Mouse (Mus musculus): ENCODE data around the gene Cox17. TPM values are rescaled to one million over a fixed set of nuclear protein-coding genes. Genes with fewer than 3 reads are reported as not detected.

The Cox17 gene
- total RNA-seq, 2 experiments from 2014 or later = 261 to 277 TPM

DNA sequence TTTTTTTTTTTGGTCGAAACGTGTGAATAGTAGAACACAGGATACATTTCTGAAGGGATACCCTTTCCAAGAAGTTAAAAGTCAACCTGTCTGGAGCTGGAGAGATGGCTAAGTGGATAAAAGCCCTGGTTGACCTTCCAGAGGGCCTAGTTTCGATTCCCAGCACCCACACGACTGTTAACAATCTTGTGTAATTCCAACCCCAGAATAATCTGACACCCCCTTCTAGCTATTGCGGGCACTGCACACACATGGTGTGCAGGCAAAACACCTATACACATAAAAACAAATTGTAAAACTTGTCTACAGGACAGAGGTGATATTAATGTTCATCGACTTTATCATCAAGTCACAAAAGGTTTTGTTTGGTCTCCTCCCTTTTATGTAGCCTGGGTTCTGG is 797 bp downstream of the Cox17 start:
- intact Hi-C loops (cut with DNase I) = no loop called here
- no peak for DNase-seq (ENCODE audit: low spot score)

DNA sequence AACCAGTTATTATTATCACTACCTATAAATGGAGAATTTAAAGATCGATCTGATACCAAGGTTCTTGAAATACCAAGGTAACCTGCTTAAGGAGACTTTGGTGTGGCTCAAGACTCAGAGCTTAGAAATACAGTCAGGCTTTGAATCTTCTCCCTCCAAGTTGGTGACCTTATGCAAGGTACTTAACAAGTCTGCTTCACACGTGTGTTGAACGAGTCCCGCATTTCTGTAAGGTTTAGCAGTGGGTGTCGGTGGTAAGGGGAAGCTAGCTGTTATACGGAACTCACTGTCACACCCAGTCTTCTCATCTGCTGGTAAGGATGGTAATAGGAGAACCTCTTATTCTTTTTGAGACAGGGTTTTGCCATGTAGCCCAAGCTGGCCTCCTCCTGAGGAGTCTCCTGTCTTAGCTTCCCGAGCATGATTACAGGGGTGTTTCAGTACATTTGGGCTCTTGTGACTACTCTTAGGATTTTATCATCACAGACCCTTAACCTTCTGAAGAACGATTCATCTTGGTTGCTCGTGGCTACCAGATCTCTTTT is 1.5 kb downstream of the Cox17 start:
- intact Hi-C loops (cut with DNase I) = loop anchor here (2.0 kb wide), 1 partner anchor 15 kb away; the partner anchor contains the start of gene Popdc2
- no peak for DNase-seq (ENCODE audit: low spot score)

DNA sequence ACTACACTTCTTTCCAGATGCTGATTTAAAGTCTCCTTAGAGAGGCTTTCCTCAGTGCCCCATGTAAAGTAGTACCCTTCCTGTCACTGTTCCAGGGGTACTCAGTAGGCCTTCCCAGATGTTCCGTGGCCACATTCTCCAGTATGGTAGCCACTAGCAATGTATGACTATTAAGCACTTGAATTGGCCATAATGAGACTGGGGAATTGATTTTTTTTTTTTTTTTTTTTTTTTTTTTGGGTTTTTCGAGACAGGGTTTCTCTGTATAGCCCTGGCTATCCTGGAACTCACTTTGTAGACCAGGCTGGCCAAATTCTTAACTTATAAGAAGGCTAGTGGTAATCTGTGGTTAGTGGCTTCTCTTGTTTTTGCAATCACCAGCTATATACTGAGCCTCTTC is 3.1 kb downstream of the Cox17 start:
- intact Hi-C loops (cut with DNase I) = loop anchor here (2.0 to 5.0 kb wide), 2 partner anchors 13 to 42 kb away; partner anchors contain the start of gene Popdc2
- no peak for DNase-seq (ENCODE audit: low spot score)

DNA sequence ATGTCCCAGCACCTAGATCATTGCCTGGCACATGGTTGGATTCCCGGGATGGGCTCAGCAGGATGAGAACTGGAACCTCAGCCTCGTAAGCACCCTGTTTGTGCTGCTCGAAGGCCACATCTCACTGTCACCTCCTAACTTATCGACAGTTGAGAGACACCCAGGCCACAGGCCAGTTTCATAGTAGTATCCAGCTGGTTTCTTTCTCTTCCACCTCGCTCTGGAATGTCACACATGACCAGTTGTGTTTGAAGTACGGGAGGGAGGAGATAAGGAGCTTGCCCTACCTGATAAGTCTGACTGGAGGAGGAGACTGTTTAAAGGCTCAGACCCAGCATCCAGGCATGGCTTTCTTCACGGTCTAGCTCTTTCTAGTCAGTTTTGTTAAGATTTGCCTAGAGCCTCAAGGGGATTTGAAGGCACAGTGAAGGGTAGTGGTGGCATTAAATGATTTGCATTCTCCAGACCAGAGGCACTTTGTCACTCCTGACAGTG is 3.6 kb downstream of the Cox17 start:
- peak; percentile 45 for DNase-seq (ENCODE audit: low spot score)
- intact Hi-C loops (cut with DNase I) = loop anchor here (5.0 kb wide), 1 partner anchor 42 kb away; no protein-coding TSS in a partner anchor

DNA sequence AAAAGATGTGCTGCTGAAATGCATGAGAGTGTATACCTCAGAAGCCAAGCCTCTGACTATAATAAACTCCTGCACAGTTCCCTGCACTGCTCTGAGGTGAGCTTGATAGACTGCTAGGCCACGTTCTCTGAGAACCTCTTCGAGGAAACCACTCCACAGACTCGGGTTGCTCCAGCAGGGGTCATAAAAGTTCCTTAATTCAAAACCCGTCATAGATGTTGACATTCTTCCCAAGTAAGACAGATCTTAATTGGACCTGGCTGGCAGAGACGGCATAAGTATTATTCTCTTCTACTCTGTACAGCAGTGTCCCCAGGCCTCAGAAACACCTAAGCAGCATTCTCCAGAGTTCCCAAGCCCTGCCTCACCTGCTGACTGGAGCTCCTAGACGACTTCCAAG is 4.1 kb downstream of the Cox17 start:
- intact Hi-C loops (cut with DNase I) = loop anchor here (5.0 kb wide), 1 partner anchor 41 kb away; no protein-coding TSS in a partner anchor

DNA sequence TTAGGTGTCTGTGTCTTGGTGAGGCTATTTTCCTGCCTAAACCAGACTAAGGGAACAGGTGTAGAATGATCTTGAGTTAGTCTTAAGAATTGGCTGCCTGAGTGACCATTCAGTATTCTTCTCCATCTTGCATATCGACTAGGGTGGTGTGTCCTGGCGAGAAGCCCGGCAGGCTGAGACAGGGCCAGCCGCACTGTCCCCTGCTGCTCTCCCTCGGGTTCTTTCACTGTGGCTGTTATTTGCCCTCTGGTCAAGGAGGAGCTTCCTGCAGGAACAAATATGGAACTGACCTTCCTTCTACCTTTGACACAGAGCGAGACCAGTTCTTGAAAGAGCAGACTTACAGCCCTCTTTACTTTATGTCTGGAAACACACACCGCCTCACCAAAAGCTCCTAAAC is 5.2 kb downstream of the Cox17 start:
- DNase-seq (ENCODE audit: low spot score) = no peak
- intact Hi-C loops (cut with DNase I) = loop anchor here (5.0 kb wide), 1 partner anchor 40 kb away; no protein-coding TSS in a partner anchor

More for the DNA sequence above, 4.1 kb downstream of the Cox17 start:
- no peak for DNase-seq (ENCODE audit: low spot score)

DNA sequence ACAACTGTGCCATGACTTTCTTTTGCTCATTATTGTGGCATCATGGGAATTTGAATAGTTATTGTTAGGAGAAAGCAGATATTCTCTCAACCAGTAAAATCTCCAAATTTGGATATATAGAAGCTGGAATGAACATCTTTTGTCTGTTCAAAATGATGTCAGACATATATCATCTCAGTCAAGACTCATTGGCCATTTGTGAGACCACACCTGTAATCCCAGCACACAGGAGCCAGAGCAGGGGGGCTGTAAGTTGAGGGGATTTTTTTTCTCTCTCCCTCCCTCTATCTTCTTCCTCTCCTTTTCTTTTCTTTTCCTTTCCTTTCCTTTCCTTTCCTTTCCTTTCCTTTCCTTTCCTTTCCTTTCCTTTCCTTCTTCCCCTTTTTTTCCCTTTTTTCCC is 6.1 kb downstream of the Cox17 start:
- no peak for DNase-seq (ENCODE audit: low spot score)
- intact Hi-C loops (cut with DNase I) = loop anchor here (5.0 kb wide), 1 partner anchor 39 kb away; no protein-coding TSS in a partner anchor

DNA sequence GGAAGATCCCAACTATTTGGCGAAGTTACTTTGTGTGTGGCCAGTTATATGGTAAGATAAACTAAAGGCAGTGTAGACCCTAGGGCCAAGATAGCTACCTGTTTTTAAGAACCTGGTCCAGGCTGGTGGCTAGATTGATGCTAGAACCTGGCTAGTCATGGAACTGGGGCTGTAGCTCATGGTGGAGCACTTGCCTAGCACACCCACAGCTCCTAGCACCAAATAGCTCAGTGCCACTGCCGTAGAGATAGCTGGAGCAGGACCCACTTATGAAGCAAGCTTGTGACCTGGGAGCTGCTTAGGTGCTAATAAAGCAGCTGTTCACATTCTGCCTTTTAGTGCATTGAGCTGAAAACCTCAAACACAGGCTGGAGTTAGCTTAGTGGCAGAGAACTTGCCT is 6.9 kb downstream of the Cox17 start:
- intact Hi-C loops (cut with DNase I) = loop anchor here (5.0 kb wide), 1 partner anchor 39 kb away; no protein-coding TSS in a partner anchor
- DNase-seq (ENCODE audit: low spot score) = no peak

DNA sequence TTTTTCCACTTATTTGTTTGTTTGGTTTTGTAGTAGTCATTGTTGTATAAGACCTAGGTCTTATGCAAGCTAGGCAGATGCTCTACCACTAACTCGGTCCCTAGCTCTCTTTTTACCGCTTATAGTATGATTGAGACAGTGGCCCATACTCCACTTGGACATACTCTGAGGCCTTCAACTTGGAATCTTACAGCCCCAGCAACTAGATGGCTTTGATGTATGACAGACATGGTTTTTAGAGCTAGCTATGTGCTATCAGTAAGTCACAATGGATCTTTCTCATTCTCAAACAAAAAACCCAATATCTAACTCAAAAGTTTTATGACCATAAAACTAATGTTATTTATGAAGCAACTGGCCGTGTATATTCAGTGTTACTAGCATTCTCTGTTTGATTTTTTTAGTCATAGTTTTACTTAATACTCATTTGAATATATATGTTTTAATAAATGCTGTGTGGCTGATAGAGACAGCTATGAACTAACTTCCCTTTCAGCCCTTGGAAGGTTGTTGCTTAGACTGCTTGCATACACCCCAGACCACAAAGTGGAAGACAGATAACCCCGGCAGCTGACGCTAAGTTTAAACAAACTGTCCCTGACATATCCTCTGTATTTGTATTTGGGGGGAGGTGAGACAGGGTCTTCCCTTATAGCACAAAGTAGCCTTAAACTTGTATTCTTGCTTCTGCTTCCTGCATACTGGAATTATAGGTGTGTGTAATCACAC is 7.6 kb downstream of the Cox17 start:
- intact Hi-C loops (cut with DNase I) = loop anchor here (5.0 kb wide), 1 partner anchor 38 kb away; no protein-coding TSS in a partner anchor
- DNase-seq (ENCODE audit: low spot score) = no peak

DNA sequence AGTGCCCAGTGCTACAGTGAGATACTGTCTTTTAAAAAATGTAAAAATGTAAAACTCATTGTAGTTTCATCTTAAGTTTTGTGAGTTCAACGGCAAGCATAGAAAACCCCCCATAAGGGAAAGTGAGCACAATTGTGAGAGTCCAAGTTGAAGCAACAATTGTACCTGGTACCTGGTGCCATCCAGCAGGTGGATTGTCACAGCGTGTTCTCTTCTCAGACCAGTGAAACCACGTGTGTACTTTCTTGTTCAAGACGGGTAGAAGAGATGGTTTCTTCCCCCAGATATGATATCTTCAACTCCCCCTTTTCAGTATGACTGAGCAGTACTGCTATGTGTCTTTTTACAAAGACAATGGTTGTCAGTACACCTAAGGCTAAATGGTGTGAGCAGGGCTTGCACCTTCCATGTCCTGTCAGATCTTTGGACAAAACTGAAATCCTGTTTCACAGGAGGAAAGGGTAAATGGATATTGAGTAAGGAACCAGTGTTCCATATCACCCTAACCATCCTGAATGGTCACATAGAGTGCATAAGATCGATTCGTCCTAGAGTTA is 11.5 kb downstream of the Cox17 start:
- intact Hi-C loops (cut with DNase I) = no loop called here
- DNase-seq (ENCODE audit: low spot score) = no peak

DNA sequence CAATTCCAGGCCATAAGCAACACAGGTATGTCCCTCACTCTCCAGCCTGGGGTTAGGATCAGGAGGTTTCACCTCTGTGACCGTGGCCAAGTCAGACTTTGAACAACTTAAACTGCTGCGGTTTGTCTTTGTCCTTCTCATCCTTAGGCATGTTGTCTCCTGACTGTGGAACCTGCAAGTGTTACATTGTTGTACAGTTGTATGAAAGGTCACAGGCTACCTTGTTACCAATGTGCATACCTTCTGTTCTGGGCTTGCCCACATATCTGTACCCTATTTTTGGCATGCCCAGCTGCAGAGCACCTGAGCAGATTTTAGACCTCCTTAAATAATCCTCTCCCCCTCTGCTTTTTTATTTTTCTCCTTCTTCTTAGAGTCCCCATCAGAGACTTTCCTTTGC is 12.4 kb downstream of the Cox17 start:
- intact Hi-C loops (cut with DNase I) = no loop called here

DNA sequence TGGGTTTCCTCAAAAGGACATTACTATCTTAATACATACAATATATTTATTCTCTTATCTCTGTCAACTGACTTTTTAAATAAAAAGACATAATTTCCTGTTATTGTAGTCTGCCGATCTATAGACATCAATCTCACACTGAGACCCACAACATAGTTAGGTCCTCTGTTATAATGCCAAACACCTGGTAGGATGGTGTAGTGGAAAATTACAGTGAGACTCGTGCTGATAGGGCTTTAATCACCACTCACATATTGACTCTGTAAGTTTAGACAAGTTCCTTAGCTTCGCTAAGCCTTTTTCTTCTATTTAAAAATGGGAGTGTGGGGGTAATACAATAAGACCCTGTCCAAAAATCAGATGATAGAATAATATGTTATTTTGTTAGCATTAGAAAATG is 13.1 kb downstream of the Cox17 start:
- no peak for DNase-seq (ENCODE audit: low spot score)
- intact Hi-C loops (cut with DNase I) = loop anchor here (10.0 kb wide), 1 partner anchor 465 kb away; no protein-coding TSS in a partner anchor

More for the DNA sequence above, 12.4 kb downstream of the Cox17 start:
- no peak for DNase-seq (ENCODE audit: low spot score)

DNA sequence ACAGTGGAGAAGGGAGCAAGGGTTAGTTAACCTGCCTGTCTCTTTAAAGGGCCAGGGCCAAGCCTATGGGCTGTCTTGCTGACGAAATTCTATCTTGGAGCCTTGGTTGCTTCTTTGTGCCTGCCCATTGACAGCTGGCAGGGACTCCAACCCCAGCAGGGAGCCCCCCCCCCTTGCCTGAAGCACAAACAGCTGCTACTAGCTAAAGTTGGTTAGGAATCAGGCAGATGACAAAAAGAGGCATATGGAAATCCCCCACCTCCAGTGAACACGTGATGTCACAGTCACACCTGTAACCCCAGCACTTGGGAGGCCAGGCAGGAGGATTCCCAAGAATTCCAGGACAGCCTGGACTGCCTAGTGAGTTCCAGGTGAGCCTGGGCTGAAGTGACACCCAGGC is 13.5 kb downstream of the Cox17 start:
- DNase-seq (ENCODE audit: low spot score) = no peak
- intact Hi-C loops (cut with DNase I) = loop anchor here (10.0 kb wide), 1 partner anchor 466 kb away; no protein-coding TSS in a partner anchor

DNA sequence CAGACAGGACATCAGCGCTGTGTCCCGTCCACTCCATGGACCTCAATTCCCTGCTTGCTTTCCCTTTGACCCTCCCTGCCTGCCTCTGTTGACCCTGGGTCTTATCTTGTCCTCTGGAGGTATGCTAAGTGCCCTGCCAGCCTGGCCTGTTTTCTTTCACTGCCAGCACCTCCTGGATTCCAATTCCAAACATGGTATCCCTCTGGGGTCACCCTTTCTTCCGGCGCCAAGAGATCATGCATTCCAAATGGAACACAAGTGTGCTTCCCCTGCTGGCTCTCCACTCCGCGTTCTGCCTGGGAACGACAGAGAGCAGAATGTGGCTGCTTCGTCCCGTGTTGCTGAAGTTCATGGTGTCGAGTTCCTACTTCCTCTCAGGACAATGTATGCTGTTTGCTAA is 15.1 kb downstream of the Cox17 start, which contains the start of gene Popdc2:
Gene Popdc2, plus strand, starts transcription at position 277 of the 400 bp plus-strand sequence.
- peak; percentile 55 for DNase-seq (ENCODE audit: low spot score)
- intact Hi-C loops (cut with DNase I) = loop anchor here (2.0 to 10.0 kb wide), 2 partner anchors 13 to 467 kb away; no protein-coding TSS in a partner anchor

DNA sequence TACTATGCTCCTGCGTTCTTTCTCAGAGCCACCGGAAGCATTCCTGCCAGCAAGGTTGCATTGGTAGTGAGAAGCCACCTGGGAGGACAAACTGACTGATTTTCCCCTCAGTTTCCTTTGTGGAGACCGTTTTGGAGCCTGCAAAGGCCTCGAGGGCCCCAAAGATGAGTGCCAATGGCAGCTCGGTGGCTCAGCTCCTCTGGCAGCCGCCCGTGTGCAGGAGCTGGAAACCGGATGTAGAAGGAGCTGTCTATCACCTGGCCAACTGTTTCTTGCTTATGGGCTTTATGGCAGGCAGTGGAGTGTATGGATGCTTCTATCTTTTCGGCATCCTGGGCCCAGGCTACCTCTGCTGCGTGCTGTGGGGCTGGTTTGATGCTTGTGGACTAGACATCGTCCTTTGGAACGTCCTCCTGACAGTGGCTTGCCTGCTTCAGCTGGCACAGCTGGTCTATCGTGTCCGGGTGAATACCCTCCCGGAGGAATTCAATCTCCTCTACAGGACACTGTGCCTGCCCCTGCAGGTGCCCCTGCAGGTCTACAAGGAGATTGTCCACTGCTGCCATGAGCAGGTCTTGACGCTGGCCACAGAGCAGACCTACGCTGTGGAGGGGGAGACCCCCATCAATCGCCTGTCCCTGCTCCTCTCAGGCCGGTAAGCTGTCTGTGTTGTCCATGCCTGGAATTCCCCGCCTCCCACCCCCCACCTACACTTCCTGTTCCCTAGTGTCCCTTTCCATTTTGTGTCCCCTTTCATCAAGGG is 15.9 kb downstream of the Cox17 start:
- no peak for DNase-seq (ENCODE audit: low spot score)

DNA sequence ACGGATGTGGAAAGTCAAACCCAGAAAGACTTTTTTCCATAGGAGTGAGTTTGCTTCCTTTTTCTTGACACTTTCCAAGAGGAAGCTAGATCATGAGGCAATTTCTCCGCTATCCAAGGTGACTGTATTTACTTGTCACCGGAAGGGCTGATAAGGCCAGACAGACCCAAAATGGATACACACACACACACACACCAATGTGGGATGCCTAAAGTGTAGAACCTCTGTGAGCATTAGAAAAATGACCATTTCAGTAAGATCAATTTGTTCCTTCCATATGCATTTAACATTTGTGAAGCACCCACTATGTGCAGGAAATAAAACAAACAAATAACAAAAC is 16.4 kb downstream of the Cox17 start:
- intact Hi-C loops (cut with DNase I) = loop anchor here (2.0 to 10.0 kb wide), 2 partner anchors 14 to 468 kb away; no protein-coding TSS in a partner anchor
- DNase-seq (ENCODE audit: low spot score) = no peak

More for the DNA sequence above, 15.9 kb downstream of the Cox17 start:
- intact Hi-C loops (cut with DNase I) = loop anchor here (2.0 to 10.0 kb wide), 2 partner anchors 14 to 468 kb away; no protein-coding TSS in a partner anchor

DNA sequence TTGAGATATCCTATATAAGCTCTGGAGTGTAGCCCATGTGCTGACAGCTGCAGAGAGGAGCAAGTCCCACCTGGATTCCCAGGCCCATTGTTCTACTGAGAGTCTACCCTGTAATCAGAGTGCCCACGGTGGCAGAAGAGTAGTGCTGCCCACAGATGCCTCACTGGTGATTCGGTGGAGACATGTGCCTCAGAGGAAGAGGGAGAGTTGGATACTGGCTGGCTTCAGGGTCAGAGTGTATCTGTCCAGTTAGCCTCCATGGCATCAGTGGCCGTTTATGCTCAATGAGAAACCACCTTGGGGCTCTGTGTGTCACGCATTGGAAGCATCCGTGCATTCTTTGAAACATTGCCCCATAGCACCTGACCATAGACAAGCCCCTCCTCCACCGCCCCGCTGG is 16.9 kb downstream of the Cox17 start:
- DNase-seq (ENCODE audit: low spot score) = no peak
- intact Hi-C loops (cut with DNase I) = loop anchor here (2.0 to 10.0 kb wide), 2 partner anchors 15 to 469 kb away; no protein-coding TSS in a partner anchor

DNA sequence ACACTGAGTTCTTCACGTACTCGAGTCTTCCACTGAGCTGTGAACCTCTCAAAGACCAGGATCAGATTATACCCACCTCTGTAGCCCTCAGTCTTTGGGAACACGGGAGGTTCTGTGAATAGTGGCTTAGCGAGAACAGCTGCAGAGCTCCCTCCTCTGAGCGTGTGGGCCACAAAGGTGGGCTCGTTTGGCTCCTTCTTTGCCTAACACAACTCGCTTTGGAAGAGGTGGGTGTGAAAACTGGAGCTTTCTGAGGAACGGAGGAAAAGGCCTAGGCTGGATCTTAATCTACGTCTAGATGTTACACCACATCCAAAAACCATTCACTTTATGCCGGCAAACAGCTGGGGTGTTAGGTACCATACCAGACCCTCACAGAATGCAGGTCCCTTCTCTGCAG is 18.6 kb downstream of the Cox17 start:
- intact Hi-C loops (cut with DNase I) = loop anchor here (10.0 kb wide), 1 partner anchor 471 kb away; no protein-coding TSS in a partner anchor
- no peak for DNase-seq (ENCODE audit: low spot score)

DNA sequence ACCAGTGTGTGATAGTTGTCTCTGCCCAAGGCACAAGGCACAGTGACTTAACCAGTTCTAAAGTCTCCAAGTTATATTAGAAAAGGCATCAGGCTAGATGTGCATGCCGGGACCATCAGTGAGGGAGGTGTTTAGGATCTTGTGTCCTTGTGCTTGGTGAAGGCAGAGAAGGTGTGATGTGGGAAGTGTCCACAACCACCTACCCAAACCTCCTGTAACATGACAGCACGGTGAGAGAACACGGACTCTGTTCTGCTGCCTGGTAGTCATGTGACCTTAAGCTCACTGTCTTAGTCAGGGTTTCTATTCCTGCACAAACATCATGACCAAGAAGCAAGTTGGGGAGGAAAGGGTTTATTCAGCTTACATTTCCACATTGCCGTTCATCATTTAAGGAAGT is 19.4 kb downstream of the Cox17 start:
- no peak for DNase-seq (ENCODE audit: low spot score)
- intact Hi-C loops (cut with DNase I) = loop anchor here (10.0 kb wide), 1 partner anchor 471 kb away; no protein-coding TSS in a partner anchor

Data from heart, postnatal 25 days (tissue).